Mouse (Mus musculus): ENCODE results near the gene Actbl2. TPM values are rescaled to one million over a fixed set of nuclear protein-coding genes. Genes with fewer than 3 reads are reported as not detected.

Gene Actbl2
- polyA plus RNA-seq, 1 experiment = 0.05 TPM

DNA sequence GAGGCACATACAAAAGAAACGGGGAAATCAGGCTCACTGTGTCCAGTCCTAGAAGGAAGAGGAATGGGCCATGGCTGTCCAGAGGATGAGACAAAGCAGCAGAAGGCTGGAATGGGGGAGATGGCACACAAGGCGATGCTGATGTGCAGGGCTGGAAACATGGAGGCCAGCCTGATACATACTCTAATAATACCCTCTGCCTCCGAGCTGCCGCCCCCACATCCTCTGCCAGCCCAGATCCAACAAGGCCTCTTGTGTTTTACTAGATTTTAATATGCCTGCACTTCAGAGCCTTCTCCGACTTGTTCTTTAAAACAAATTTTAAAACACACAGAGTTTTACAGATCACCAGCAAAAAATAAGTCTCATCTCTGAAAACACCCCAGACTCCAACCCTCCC, 14.2 kb downstream of the Actbl2 start:
- Histone ChIP-seq H3K27ac (ENCODE audit: control insufficient read depth, insufficient read depth, low read depth, low read length) (0 out of 2 replicates have a peak overlapping the region, but pooled peaks have one; percentile 13), H3K4me3 (ENCODE audit: control insufficient read depth, low read depth, low read length) (no peak overlapping the region), H3K27me3 (ENCODE audit: control insufficient read depth, insufficient read depth, low read length) (no peaks in the 10 kb centered on the region), H3K36me3 (ENCODE audit: control insufficient read depth, insufficient read depth, low read length) (no peaks in the 10 kb centered on the region), H3K4me1 (ENCODE audit: control insufficient read depth, insufficient read depth, low read length) (no peaks in the 10 kb centered on the region)
- TF ChIP-seq POLR2A (IDR thresholded peaks at IDR 0.05; ENCODE audit: control insufficient read depth, low read depth, low read length) (no peak), CTCF (IDR thresholded peaks at IDR 0.05; ENCODE audit: control insufficient read depth, insufficient read depth, insufficient replicate concordance, low read depth, low read length) (no peak)

GRCm38 (mm10) chr13:111269789-111270335, 15.0 kb downstream of the Actbl2 start:
- H3K27ac ChIP-seq (ENCODE audit: control insufficient read depth, insufficient read depth, low read depth, low read length) = no peak overlapping the region

GRCm38 (mm10) chr13:111271868-111272267, 17.1 kb downstream of the Actbl2 start:
- no peak for TF ChIP-seq POLR2A (IDR thresholded peaks at IDR 0.05; ENCODE audit: control insufficient read depth, low read depth, low read length)
- no peak for TF ChIP-seq CTCF (IDR thresholded peaks at IDR 0.05; ENCODE audit: control insufficient read depth, insufficient read depth, insufficient replicate concordance, low read depth, low read length)
- H3K36me3 ChIP-seq (ENCODE audit: control insufficient read depth, insufficient read depth, low read length) = no peaks in the 10 kb centered on the region
- no peak overlapping the region for H3K4me3 ChIP-seq (ENCODE audit: control insufficient read depth, low read depth, low read length)
- H3K4me1 ChIP-seq (ENCODE audit: control insufficient read depth, insufficient read depth, low read length) = no peaks in the 10 kb centered on the region
- no peaks in the 10 kb centered on the region for H3K27me3 ChIP-seq (ENCODE audit: control insufficient read depth, insufficient read depth, low read length)
- H3K27ac ChIP-seq (ENCODE audit: control insufficient read depth, insufficient read depth, low read depth, low read length) = no peak overlapping the region

More at GRCm38 (mm10) chr13:111269789-111270335, 15.0 kb downstream of the Actbl2 start:
- Histone ChIP-seq H3K4me3 (ENCODE audit: control insufficient read depth, low read depth, low read length) (no peak overlapping the region), H3K27me3 (ENCODE audit: control insufficient read depth, insufficient read depth, low read length) (no peaks in the 10 kb centered on the region), H3K4me1 (ENCODE audit: control insufficient read depth, insufficient read depth, low read length) (no peaks in the 10 kb centered on the region), H3K36me3 (ENCODE audit: control insufficient read depth, insufficient read depth, low read length) (no peaks in the 10 kb centered on the region)
- TF ChIP-seq CTCF (IDR thresholded peaks at IDR 0.05; ENCODE audit: control insufficient read depth, insufficient read depth, insufficient replicate concordance, low read depth, low read length) = no peak
- no peak for TF ChIP-seq POLR2A (IDR thresholded peaks at IDR 0.05; ENCODE audit: control insufficient read depth, low read depth, low read length)

DNA sequence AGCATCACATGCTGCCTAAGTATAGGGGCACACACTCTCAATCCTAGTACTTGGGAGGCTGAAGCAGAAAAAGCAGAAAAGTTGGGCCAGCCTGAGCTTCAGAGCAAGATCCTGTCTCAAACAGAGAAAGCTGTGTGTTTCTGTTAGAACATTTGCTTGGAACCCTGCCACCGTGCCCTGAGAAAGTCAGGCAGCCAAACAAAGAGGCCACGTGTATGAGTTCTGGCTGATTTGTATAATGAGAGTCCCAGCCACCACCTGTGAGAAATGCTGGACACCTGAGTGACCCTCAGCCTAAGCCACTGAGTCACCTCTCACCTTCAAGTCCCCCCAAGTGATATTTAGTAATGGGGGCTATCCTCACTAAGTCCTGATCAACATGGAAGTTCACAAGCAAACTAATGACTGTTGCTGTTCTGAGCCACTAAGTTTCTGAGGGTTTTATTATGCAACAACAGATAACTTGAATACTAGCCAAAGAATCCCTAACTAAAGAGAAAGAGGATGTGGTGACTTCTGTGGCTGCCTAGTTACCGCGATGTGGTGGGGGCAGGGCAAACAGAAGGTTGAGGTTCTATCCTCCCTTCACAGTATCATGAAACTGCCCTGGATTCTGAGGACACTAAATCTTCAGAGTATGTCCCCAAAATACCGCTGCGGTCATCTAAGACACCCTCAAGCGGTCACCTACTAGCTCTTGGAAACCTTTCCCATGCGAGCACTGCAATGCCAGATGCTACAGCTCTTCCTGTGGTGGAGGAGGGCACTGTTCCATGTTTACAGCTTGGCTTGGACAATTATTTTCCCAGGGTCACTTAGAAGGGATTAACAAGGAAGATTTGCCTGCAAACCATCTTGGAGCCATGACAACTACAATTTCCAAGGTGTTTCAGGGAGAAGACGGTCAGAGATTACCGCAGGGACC, 31.9 kb downstream of the Actbl2 start:
- H3K27me3 ChIP-seq (ENCODE audit: control insufficient read depth, insufficient read depth, low read length) = no peaks in the 10 kb centered on the region
- H3K27ac ChIP-seq (ENCODE audit: control insufficient read depth, insufficient read depth, low read depth, low read length) = no peak overlapping the region
- H3K36me3 ChIP-seq (ENCODE audit: control insufficient read depth, insufficient read depth, low read length) = no peaks in the 10 kb centered on the region
- peak overlapping the region; percentile 24; the same call in 1 of the 2 replicates for H3K4me3 ChIP-seq (ENCODE audit: control insufficient read depth, low read depth, low read length)
- no peak for TF ChIP-seq POLR2A (IDR thresholded peaks at IDR 0.05; ENCODE audit: control insufficient read depth, low read depth, low read length)
- no peak for TF ChIP-seq CTCF (IDR thresholded peaks at IDR 0.05; ENCODE audit: control insufficient read depth, insufficient read depth, insufficient replicate concordance, low read depth, low read length)
- peaks cover 2% of the 10 kb centered on the region; the same call in 1 of the 2 replicates for H3K4me1 ChIP-seq (ENCODE audit: control insufficient read depth, insufficient read depth, low read length)

DNA sequence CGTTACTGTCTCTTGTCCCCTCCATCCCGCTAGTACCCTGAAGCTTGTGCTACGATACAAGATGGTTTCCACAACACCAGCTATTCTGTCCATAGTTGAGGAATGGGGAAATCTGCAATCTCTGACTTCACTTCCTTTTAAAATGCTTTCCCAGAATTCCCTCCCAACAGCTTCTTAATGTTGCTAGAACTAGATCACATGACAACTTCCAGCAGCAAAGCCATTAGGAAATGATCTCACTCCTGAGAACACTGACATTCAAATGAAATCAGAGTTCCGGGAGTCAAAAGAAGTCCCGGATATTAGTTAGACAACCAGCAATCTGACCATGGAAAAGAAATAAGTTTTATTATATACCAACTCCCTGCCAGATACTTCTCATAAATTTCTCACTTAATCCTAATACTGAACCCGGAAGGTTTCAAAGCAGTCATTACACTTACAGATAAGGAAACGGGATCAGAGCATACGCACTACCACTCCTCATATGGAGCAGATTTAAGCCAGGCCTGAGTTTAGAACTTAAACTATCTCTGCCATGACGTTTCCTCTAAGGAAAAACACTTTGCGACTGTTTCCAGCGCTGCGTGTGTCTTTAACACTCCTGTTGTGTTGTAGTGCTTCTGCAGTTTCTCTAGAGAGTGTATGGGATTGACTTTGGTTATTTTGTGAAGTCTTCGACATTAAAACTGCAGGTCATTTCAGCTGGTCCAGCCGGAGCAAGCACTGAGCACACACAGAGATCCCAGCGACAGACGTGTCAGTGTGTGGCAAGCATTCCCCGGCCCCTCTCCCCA, 36.5 kb downstream of the Actbl2 start:
- Histone ChIP-seq H3K36me3 (ENCODE audit: control insufficient read depth, insufficient read depth, low read length) (no peaks in the 10 kb centered on the region), H3K27ac (ENCODE audit: control insufficient read depth, insufficient read depth, low read depth, low read length) (peak overlapping the region; percentile 54; the same call in 1 of the 2 replicates), H3K4me3 (ENCODE audit: control insufficient read depth, low read depth, low read length) (no peak overlapping the region), H3K27me3 (ENCODE audit: control insufficient read depth, insufficient read depth, low read length) (no peaks in the 10 kb centered on the region), H3K4me1 (ENCODE audit: control insufficient read depth, insufficient read depth, low read length) (peaks cover 2% of the 10 kb centered on the region; the same call in 1 of the 2 replicates)
- TF ChIP-seq POLR2A (IDR thresholded peaks at IDR 0.05; ENCODE audit: control insufficient read depth, low read depth, low read length) = no peak

DNA sequence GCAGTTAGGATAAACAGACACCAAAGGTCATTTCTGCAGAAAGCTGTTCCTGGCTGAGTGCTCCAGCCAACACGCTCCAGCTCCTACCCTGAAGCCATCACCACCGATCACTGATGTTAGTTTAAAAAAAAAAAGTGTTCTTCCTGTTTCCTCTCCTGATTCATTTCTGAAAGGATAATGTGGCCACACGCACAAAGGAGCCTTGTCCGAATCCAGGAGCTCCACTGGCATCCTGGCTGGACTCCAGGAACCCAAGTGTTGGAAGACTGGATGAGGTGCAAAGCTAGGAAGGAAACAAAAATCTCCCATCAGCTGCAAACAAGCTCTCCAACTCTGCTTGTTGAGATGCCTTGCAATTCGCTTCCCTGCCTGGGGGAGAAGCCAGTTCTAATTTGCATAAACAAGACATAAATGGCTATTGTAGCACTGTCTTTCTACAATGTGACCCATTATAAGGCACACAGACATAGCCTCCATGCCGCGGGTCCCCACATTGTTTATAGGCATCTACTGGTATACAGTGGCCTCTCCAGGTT, 37.2 kb downstream of the Actbl2 start:
- no peaks in the 10 kb centered on the region for H3K27me3 ChIP-seq (ENCODE audit: control insufficient read depth, insufficient read depth, low read length)
- no peaks in the 10 kb centered on the region for H3K36me3 ChIP-seq (ENCODE audit: control insufficient read depth, insufficient read depth, low read length)
- no peaks in the 10 kb centered on the region for H3K4me1 ChIP-seq (ENCODE audit: control insufficient read depth, insufficient read depth, low read length)
- no peak overlapping the region for H3K4me3 ChIP-seq (ENCODE audit: control insufficient read depth, low read depth, low read length)
- H3K27ac ChIP-seq (ENCODE audit: control insufficient read depth, insufficient read depth, low read depth, low read length) = no peak overlapping the region
- no peak for TF ChIP-seq POLR2A (IDR thresholded peaks at IDR 0.05; ENCODE audit: control insufficient read depth, low read depth, low read length)
- no peak for TF ChIP-seq CTCF (IDR thresholded peaks at IDR 0.05; ENCODE audit: control insufficient read depth, insufficient read depth, insufficient replicate concordance, low read depth, low read length)

Measured in testis, adult 2 months (tissue).